Mouse (Mus musculus): ENCODE measurements around the gene Bik.

GRCm38 (mm10) chr15:83523638-83524332, 2.9 kb upstream of the Bik start:
- no peak for TF ChIP-seq POLR2A (IDR thresholded peaks at IDR 0.05; ENCODE audit: borderline replicate concordance, extremely low read depth, insufficient read depth, insufficient read length, poor library complexity, severe bottlenecking)
- no peak for TF ChIP-seq CTCF (IDR thresholded peaks at IDR 0.05; ENCODE audit: borderline replicate concordance, extremely low read depth, insufficient read depth, insufficient read length)

Measured in brain, embryonic 14.5 days (tissue).